Mouse (Mus musculus): ENCODE results near the gene Acaca.

Acaca gene

GRCm38 (mm10) chr11:84410383-84410782 is 280.9 kb downstream of the Acaca start:
- DNase-seq: no peak

- DNase-seq: no peak
These were observed 281.6 kb downstream of the Acaca start for GRCm38 (mm10) chr11:84410879-84411641.

GRCm38 (mm10) chr11:84411642-84412018 is 282.2 kb downstream of the Acaca start:
- no peak for DNase-seq

- DNase-seq: no peak
These were observed 282.9 kb downstream of the Acaca start for GRCm38 (mm10) chr11:84412201-84412934.

DNA sequence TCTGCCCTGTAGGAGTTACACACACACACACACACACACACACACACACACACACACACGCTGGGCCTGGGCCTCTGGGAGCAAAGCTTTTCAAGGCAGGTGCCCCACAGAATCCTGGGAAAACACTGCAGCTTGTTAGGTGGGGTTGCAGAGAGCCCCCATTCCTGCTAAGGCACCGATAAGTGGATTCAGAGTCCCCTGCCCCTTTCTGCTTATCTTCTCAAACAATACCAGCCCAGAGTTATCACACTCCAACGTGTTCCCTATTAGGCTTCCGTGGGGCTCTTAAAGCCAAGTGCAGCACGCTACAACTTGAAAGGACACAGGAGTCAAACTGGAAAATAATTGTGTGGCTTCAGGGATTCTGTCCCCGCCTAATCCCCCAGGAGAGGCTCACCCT is 283.6 kb downstream of the Acaca start:
- DNase-seq: no peak

DNA sequence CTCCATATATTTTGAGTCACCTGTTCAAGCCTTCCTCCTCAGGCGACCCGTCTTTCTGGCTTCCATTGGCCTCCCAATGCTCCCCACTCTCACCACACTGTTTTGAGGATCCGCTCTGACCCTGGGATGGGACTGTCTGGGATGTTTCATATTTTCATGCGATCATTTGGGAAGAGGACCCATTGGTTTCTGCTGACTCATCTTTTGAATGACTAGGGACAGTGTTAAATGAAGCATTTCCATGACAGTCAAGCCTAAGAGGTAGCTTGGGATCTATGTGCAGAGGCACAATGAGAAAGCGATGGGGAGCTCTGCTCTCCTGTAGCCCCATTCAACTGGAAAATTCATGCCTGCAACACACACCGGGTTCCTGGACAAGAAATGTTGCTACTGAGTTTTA is 291.3 kb downstream of the Acaca start:
- no peak for DNase-seq

DNA sequence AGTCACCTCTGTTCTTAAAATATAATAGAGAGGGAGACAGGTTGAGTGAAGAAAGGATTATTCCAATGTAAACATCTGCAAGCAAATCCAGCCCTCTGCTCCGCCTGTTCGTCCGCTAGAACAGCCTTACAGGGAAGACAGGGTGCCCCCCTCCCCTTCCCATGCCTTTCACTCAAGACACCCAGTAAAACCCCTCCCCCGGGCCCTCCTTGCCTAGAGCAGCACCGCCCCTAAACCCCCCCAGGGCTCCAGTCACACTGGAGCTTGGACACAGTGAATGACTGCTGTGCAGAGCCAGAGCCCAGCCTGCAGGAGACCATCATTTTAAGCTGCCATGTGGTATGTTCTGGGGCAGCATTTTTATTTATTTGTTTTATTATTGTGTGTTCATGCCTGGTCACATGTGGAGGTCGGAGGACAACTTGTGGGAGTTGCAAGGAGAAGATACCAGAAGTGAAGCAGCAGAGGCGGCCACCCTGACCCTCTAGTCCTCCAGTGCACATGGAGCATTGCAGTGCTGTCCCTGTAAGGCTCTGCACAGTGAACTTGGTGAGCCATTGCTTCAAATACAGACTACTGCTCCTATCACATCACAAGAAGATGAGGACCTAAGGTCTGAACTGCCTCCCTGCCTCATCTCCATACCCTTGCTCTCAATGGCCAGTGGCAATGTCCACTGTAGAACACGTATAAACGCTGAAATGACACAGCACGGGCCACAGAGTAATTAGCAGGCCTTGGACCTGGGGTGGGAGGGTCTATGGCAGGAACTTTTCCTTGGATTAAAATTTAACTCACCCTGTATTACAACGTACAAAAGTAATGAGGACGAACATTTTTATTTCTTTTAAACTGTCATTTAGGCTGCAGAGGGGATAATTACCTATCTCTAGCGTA is 296.5 kb downstream of the Acaca start:
- DNase-seq: no peak

- DNase-seq: no peak
These were observed 297.1 kb downstream of the Acaca start for GRCm38 (mm10) chr11:84426633-84426998.

- DNase-seq: peak; percentile 60
These were observed 300.1 kb downstream of the Acaca start for GRCm38 (mm10) chr11:84429581-84429980.

- no peak for DNase-seq
These were observed 300.9 kb downstream of the Acaca start for GRCm38 (mm10) chr11:84430336-84430735.

DNA sequence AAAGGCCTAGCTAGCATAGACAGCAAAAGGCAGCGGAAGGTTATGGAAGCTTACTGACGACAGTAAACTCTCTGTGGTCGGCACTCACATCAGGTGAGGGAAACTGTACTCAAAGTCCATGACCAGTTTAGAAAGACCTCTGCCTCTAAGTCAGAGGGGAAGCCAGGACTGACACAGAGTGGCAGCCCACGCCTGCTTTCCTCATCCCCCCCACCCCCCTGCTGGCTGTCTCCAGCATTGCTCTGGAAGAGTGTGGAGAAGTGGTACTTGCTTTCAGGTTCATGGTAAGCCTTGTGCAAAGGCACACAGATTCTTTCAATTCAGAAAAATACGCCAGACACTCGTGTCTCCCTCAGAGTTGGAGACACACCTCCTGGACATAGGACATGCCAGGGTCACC is 305.4 kb downstream of the Acaca start:
- DNase-seq: no peak

GRCm38 (mm10) chr11:84440402-84440801 is 310.9 kb downstream of the Acaca start:
- DNase-seq: no peak

GRCm38 (mm10) chr11:84442554-84443331 is 313.3 kb downstream of the Acaca start:
- DNase-seq: peak; percentile 68

All from kidney, postnatal 14 days (tissue).